Mouse (Mus musculus) cerebellum, postnatal 25 days (tissue): ENCODE measurements at regions not wholly inside any gene's neighbourhood (a gene's known extent, or its start where the extent isn't known, plus 50 kb on each side); places are given as distances from the start of the nearest gene placed in this dataset.

ENCODE experiments used
- DNase-seq, 2 experiments: peaks; one replicate each; pipeline ENCODE4 v3.0.0; 2021; ENCODE audit warnings: mixed read lengths in 2 of 2

DNA sequence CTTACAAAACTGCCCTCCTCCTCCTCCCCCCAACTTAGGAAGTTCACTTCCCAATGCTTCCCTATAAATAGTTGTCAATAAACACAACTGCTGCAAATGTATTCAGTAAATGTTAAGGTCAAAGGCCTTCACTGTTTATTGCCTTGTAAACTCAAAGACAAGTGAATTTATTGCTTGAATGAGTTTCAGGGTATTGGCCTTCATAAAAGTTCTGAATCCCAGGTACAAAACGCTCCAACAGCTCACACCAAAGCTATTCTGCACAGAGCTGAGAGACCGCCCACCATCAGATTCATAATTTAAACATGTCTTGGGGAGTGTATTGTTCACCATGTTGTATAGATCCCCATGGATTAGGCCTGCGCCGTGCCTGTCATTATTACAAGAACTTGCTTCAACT, 53.9 kb upstream of the Cdkn3 start:
- DNase-seq, result no peak

DNA sequence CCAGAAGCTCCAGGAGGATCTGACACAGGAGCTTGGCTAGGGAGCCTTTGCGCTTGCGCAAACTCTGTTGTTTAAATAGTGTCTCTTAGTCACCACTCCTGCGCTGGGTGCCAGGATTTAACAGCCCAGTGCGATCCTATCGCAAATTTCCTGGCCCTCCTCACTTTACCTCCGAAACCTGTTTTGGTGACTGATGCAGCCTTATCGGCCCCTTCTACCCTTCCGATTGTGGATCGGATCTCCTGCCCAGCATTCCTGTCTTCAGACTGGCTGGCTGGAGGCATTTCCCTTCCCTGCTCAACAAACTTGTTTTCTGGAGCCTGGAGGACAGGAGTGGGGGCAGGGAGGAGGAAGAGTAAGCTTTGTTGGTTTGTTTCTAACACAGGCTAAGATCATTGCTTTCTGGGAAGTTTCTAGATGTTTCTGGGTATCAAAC, 56.0 kb upstream of the Cdkn3 start:
- no peak for DNase-seq

DNA sequence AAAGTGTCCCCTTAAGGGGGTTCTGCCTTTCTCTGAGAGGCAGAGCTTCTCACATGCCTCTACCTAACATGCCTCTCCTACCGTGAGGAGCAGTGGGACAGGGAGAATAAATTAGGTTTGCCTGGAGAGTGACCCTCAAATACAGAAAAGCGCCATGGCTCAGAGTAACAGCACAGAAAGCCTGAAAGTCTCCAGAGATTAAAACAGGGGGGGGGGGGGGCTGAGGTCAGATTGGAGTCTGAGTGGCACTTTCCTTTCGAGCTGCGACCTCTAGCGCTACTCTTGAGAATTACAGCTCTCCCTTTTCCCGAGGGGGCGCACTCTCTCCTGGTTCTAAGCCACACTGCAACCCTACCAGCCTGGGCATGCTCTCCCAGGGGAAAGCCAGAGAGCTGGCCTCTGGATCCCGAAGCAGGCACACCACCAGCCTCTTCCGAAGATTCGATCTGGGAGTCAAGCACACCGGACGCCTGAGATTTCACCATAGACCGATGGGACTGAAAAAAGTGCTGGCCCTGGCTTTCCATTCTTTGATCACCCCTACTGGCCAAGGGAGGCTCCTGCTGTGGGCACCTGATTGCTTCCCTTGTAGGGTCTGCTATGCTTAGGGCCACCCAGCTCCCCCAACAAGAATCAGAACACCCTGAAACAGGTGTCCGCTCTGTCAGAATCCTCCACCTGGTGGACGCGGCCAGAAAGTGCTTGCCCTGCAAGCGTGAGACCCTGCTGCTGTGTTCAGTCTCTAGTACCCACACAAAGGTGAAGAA, 57.5 kb upstream of the Cdkn3 start:
- peak; percentile 14 to 52 for DNase-seq

DNA sequence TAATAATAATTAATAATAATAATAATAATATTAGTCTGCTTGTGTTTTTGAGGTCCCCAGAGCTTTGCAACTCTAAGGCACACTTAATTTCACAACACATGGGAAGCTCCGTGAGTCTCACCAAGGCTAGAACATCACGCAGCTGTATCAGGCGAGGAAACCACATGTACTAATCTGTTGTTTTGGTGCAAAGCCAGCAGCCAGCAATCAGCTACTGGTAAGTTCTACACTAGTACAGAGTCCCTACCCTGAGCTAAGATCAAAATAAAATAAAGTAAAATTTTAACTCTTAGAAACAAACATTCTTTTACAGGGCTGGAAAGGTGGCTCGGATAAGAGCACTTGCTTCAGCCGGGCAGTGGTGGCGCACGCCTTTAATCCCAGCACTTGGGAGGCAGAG, 67.8 kb upstream of the Cdkn3 start:
- DNase-seq, result no peak

DNA sequence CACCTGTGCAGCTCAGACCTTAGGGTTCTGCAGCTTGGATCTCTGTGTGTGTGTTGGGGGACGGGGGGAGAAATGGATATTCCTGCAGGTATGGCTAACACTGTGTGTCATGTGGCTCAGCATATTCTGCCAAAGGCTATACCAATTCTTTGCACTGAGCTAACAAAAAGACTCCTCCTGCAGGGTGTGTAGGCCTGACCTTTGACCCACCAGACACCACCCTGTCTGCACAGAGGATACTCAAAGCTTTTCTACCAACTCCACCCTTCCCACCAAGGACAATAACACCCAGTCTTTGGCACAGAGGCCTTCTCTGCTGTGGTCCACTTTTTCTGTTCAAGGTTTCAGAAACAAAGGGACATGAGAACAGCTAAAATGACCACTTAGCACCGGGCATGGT, 68.3 kb upstream of the Cdkn3 start:
- no peak for DNase-seq

DNA sequence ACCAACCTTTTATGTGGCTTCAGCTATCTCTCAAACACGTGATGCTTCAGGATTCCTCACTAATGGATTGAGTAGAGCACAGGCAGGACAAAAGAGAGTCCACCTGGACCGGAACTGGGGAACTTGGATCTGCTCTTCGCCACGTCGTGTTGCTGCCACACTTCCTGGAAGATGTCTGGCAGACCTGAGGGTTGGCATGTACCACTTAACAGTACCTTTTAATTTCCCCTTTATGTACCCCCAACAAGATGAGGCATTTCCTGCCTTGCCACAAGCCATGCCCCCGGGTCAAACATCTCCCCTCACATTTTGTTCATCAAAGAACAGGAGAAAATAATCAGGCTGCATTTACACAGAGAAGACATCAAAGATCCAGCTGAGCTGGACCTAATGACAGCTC, 77.6 kb upstream of the Cdkn3 start:
- no peak for DNase-seq

DNA sequence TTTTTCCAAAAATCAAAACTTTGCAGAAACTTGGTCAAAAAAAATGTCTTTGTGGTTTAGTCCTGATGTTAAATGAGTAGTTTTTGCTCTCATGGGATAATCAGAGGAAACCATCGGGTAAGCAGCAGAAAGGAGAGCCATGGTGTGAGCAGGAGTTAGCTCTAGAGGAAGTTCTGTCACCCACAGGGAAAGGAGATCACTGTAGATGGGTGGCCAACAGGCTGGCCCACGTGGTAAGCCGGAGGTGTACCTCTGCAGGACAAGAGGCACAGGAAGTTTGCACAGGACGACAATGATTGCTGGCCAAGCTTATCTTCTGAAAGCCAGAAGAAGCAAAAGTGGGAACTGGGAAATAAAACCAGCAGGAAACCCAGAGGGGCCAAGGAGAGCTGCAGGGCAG, 81.4 kb upstream of the Cdkn3 start:
- no peak for DNase-seq

DNA sequence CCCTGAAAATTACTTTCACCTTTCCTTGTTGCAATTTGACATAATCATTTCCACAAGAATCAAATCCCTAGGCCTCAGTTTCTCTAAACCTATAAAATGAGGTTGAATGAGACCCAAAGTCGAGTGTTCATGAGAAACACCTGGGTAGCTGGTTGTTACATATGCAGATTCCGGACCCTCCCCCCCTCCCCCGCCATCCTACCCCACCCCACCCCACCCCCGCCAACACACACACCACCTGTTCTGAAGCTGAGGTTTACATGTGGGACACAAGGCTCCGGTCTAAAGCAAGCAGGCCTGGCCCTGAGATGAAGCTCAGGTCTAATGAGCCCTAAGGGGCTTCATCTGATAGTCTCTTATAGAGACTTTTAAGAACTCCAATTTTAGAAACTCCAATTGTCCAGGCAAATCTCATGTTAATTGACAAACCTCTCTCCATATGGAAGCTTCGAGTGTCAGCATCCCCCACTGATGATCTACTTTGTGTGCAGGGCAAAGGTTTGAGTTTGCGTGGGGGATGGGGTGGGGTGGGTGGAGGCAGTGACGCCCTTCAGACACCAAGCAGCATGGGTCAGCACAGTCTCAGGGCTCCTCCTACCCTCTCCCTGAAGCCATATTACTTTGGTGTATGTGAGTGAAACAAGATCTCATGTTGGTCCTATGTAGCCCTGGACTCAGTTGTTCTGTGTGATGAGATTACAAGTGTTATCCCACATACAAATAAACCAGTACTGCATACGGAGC, 88.7 kb upstream of the Cdkn3 start:
- no peak for DNase-seq

DNA sequence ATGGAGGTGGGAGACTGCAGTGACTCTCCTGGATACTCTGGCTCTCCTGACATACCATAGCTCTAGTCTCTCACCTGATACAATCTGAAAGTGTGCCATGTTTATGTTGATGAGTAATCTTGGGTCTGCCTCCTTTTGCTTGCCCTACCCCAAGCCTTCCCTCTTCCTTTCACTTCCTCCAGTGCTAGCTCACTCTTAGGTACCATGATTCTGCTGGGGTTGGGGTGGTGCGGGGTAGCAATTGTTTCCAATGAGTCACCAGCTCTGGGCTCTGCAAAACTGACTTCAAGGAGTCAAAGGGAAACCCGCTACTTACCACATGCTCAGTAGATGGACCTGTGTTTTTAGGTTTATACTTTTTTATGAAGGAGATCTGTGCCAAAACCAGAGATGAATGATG, 89.3 kb upstream of the Cdkn3 start:
- DNase-seq, result no peak

DNA sequence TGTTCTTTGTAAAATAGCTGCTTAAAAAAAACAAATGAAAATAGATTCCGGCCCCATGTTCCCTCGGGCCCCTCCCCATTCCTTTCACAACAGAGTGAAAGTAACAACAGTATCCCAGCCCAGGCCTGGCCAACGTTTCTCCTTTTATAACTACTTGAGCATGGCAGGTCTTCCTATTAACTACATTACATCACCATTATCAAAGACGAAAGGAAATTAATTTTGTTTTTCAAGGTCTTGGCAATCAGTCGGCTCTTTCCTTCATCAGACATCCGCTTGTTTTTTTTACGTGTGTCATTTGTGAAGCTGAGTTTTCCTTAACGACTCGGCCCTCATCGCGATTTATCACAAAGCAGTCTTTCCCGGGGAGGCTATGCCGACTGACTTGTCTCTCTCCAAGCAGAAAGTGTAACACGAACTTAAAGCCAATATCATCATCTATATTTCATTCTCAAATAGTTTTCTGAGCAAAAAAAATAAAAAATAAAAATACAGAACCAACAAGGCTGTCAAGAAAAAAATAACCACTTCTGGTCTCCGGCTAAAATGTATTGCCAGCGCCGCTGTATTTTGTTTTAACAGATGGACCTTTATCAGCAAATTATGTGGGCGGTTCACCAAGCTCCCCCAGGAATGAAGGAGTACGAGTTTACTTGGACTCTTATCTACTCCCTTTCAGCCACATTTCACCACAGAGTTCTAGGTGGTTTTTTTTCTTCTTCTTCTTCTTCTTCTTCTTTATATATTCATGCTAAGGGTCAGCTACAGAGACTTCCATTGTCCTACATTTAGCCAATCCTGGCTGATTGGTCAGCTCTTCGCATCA, 89.9 kb upstream of the Cdkn3 start:
- no peak for DNase-seq

DNA sequence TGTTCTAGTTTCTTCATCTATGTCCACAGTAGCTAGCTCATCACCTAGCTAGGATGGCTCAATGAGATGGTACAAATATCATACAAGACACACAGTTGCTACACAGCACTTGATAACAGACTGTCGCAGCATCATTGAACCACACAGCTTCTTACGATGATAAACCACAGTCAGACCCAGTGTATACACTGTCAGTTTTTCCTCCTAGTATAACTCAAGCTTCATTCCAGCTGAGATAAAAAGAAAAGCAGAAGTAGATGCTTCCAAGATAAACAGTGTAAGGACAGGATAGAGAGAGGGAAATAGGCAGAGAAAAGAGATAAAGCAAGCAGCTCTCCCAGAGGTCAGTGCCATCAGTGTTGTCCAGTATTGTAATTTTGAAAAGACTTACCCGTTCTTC, 92.1 kb upstream of the Cdkn3 start:
- DNase-seq, result no peak

DNA sequence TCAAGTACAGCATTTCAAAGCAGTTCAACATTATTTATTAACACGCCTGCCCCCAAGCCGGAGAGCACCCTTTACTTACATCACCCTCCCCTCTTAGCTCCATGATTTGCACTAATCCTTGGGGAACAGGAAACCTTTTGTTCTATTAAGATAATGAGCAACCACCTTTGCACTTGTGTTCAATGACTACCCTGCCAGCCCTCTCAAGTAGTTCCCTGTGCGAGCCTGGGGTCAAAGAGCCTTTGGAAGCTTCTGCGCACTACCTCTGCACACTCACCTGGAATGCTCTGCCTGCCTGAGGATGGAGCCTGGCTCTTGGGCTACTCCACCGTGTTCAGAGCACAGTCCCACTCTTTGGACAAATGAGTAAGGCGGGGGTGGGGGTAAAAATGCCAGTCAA, 96.0 kb upstream of the Cdkn3 start:
- no peak for DNase-seq

DNA sequence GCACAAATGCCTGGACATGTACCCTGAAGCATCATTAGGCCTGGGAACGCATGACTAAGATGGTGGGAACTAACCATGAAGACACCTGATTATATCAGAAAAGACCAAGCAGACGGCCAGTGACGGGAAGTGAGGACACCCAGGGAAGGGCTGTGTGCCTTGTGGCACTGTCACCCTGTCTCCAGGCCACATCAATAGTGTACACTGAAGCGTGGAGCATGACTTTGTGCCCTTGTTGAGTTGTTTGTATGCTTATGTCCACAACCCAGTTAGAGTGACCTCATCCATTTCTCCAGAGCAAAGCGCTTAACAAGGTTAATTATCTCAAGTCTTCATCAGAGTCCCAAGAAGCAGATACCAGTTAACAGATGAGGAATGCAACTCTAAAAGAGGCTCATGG, 96.8 kb upstream of the Cdkn3 start:
- no peak for DNase-seq

DNA sequence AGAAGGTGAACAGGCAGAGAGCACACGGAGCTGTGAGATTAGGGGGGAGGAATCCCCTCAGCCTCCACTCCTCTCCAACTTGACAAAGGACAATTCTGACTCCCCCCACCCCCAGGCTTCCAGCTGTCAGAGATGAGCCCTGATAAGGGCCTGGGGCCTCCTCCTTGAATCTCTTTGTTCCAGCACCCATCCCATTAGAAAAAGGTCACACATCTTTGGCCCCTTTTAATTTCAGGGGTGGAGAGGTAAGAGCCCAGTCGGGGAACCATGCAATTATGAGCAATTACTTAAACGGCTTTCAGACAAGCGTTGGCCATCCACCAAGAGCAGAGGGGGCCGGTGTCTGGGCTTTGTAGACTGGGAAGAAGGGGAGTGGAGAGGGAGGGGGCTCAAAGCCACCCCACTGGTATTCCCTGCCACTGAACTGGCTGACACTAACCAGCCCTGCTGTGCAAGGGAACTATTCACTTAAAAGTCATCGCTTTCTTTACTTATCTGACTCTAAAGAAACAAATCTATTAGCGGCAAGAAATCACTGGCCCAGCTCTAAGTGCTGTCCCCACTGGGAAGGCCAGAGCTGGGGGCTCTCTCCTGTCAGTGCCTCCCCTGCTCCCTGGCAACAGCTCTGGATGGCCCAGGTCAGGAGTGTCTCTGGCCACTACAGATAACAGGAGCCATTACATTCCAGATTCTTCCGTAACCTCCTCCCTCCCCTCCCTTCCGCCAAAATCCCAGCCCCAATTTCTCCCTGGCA, 98.4 kb upstream of the Cdkn3 start:
- no peak for DNase-seq

DNA sequence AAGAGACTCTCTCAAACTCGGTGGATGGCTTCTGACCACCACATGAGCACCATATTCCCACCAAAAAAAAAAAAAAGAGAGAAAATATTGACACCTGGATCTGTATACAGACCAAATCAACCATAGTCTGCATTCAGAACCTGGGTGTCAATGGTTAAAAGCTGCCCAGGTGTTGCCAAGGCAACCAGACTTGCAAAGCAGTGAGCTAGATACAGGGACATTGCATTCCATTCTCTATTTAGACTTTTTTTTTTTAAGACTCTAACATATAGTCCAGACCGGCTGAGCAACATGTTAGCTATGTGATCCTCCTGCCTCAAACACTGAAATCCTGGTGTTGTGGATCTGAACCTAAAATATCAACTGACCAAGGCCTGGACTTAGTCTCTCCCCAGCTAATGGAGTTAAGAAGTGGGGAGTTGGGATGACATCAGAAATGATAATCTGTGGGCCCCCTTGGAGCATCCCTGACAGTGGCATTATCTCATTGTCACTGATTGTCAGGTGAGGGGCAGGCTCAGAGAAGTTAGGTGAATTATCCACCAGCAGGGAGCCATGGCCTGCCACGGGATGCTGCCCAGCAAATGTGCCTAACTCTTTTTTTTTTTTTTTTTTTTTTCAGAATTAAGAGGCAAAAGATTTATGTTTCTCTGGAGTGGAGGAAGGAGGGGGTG, 99.1 kb upstream of the Cdkn3 start:
- no peak for DNase-seq

DNA sequence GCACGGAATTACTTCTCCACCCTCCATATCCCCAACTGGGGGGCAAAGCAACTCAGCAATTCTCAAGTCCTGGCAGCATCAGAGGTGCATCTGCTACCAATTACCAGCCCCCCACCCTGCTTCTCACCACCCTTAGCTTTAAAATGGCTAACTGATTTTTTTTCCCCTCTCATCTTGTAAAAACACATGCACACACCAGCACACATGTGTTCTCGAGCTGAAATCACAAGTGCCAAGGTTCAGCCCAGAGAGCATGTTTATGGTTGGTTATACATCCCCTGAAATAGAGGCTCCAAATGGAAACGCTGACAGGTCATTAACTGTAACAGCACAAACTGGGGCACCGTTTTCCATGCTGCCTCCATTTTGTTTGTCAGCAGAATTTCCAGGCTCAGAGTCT, 101.0 kb upstream of the Cdkn3 start:
- DNase-seq, result no peak

DNA sequence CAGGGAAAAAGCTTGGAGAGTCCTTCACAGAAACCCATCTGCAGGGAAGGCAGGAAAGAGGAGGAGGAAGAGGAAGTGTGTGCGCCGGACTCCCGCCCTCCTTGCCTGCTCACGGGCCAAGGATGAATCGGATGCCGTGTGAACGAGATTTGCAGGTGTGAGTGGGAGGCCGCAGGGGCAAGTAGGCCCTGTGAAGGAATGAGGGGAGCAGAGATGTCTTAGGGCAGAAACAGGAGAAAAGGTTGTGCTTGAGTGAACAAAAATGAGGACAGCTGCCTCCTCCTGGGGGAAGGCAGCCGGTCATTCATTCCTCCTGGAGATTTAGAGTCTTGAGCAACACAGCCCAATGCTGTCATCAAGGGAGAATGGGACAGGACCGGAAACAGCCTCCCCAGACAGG, 104.1 kb upstream of the Cdkn3 start:
- no peak for DNase-seq

DNA sequence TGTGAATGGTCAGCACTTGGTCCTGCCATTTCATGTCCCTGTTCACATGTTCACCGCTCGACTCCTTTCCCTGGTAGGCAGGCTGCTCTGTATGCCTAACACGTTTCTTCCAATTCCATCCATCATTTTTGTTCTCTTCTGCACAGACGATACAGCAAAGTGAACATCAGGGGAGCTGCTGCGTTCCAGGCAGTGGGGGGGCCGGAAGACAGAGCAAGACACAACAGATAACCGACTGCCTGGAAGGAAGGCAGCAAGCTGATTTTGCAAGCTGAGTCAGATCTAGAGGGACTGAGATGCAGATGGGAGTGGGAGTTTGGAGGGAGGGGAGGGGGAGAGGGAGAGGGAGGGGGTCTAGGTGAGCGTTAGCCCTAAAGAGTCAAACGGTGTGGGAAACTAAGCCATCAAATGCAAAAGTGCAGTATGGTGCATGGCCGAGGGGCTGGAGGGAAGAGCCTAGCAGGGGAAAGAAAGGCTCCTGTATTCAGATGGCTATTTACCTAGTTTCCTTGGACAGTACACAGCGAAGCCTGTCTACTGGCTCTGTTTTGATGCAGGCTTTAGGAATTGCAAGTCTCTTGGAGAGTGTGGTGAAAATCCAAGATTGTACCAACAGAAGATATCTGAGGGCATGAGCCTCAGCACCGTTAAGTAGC, 112.9 kb upstream of the Cdkn3 start:
- no peak for DNase-seq

DNA sequence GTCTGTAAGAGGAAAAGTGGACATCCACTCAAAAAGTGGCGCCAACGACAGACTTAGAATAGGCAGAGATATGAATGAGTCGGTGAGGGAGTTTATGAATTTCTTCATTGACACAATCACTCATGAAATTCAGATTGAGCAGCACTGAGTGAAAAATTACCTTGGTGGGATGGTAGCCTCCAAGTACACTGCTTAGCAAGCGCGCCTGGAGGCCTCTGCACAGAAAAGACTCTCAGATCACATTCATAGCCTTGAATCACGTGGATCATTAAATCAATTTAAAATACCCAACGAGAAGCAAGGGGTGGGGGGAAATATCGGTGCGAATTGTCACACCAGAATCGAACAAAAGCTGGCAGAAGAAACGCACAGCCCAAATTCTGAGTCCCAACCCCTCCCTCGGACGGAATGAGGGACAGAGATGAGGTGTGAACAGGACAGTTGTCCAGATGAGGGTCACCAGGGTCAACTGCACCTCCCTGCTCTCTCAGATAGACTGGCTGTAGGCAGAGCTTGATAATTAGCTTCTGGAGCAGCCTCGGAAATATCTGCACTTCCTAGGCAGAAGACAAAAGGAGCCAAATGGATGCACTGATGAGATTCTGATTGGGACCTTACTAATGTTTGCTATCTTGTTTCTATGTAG, 113.5 kb upstream of the Cdkn3 start:
- no peak for DNase-seq

DNA sequence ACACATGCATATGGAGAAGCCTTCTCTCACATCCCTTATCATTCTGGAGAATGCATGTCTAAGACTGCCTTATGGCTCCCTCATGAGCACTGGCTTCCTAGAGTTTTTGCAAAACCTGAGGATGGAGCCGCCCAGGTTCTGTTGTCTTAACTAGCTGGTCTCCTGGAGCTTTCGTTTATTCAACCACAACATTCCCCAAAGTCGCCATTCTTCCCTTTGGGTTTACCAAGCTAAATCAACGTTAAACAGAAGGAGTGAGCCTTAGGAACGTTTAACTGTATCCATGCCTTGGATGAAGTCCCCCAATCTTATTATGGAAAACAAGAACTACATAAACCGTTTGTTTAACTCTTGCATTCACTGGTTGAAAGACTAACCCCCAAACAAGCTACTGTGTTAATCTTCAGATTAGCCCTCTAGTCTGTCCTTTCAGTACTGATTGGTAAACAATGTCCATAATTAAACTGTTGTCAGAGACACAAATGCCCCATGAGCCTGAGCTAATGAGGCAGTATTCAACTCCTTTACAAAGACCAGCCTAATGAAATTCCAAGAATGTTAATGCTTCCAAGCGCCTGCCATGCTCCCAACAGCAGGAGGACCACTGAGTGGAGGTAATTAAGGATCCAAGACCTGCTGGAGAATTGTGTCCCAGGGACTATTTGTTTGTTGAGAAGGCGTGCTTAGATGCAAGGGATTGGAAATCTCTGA, 121.1 kb upstream of the Cdkn3 start:
- DNase-seq, result no peak

DNA sequence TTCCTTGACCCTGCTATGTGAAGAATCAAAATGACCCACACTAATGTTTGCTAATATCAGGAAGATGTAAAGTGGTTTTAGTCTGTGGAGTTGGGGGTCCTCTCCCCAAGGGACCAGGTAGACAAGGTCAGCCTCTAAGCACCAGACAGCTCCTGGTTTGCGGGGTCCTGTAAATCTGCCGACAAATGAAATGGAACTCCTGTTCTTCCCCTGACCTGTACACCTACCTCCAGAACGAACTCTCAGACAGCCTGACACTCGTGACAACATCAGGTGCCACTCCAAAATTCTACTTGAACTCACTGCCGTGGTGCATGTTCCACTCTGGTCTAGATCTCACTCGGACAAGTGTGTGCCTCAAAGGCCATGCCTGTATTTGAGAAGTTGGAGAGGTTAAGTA, 121.8 kb upstream of the Cdkn3 start:
- DNase-seq, result no peak
